Mouse (Mus musculus): ENCODE measurements around the gene Mx1. TPM values are rescaled to one million over a fixed set of nuclear protein-coding genes. Genes with fewer than 3 reads are reported as not detected.
A peak's percentile ranks its signal among the peaks of the same experiment; 100 is the strongest.

Gene Mx1
- polyA plus RNA-seq, 1 experiment from 2014 or later: not detected

- ATAC-seq: no peak
- peaks cover 8% of the 10 kb centered on the region for H3K4me1 ChIP-seq (replicated peaks; ENCODE audit: control insufficient read depth, insufficient read depth, low read length)
- no peak overlapping the region for H3K27ac ChIP-seq (ENCODE audit: low read length)
- no peaks in the 10 kb centered on the region for H3K36me3 ChIP-seq (ENCODE audit: control insufficient read depth, insufficient read depth)
- WGBS: 83% methylated on average over 4 of the region's 4 CpGs
- H3K9ac ChIP-seq (replicated peaks; ENCODE audit: low read depth, low read length): no peak overlapping the region
- H3K9me3 ChIP-seq (ENCODE audit: control insufficient read depth, low read length): no peaks in the 10 kb centered on the region
- H3K4me3 ChIP-seq (replicated peaks; ENCODE audit: low read length): no peak overlapping the region
- no peaks in the 10 kb centered on the region for H3K27me3 ChIP-seq (replicated peaks; ENCODE audit: control insufficient read depth, insufficient read depth, low read length)
- no peak overlapping the region for H3K4me2 ChIP-seq (ENCODE audit: low read length)
Measured at GRCm38 (mm10) chr16:97431328-97431727, 31.4 kb downstream of the Mx1 start.

- ATAC-seq: no peak
- Histone ChIP-seq H3K36me3 (ENCODE audit: control insufficient read depth, insufficient read depth) (no peaks in the 10 kb centered on the region), H3K4me3 (replicated peaks; ENCODE audit: low read length) (no peak overlapping the region), H3K4me1 (replicated peaks; ENCODE audit: control insufficient read depth, insufficient read depth, low read length) (peaks cover 7% of the 10 kb centered on the region), H3K27me3 (replicated peaks; ENCODE audit: control insufficient read depth, insufficient read depth, low read length) (no peaks in the 10 kb centered on the region), H3K27ac (ENCODE audit: low read length) (no peak overlapping the region), H3K9ac (replicated peaks; ENCODE audit: low read depth, low read length) (no peak overlapping the region), H3K4me2 (ENCODE audit: low read length) (no peak overlapping the region), H3K9me3 (ENCODE audit: control insufficient read depth, low read length) (no peaks in the 10 kb centered on the region)
- WGBS: 95% methylated on average over 4 of the region's 4 CpGs
Measured at GRCm38 (mm10) chr16:97430091-97430490, 32.6 kb downstream of the Mx1 start.

DNA sequence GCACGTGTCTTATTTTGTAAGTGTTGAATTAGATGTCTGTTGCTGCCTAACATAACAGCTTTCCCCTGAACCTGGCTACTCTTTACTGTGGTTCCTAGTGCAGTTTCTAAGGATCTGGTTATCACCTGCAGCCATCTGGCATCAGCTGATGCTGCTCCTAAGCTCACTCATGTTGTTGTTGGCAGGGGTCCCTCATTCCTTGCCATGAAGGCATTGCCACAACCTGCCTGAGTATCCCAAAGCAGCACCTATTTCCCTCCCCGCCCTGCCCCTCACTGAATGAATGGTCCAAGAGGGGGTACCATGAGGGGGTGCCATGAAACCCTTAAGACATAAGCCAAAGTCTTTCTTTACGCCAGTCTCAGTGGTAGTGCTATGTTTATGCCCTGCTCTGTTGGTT lies 34.7 kb downstream of the Mx1 start:
- H3K4me1 ChIP-seq (replicated peaks; ENCODE audit: control insufficient read depth, insufficient read depth, low read length): no peaks in the 10 kb centered on the region
- no peak for ATAC-seq
- H3K9ac ChIP-seq (replicated peaks; ENCODE audit: low read depth, low read length): no peak overlapping the region
- no peaks in the 10 kb centered on the region for H3K9me3 ChIP-seq (ENCODE audit: control insufficient read depth, low read length)
- 76% methylated on average over 3 of the region's 3 CpGs for WGBS
- no peak overlapping the region for H3K27ac ChIP-seq (ENCODE audit: low read length)
- H3K4me3 ChIP-seq (replicated peaks; ENCODE audit: low read length): no peak overlapping the region
- H3K27me3 ChIP-seq (replicated peaks; ENCODE audit: control insufficient read depth, insufficient read depth, low read length): no peaks in the 10 kb centered on the region
- H3K4me2 ChIP-seq (ENCODE audit: low read length): no peak overlapping the region
- H3K36me3 ChIP-seq (ENCODE audit: control insufficient read depth, insufficient read depth): no peaks in the 10 kb centered on the region

DNA sequence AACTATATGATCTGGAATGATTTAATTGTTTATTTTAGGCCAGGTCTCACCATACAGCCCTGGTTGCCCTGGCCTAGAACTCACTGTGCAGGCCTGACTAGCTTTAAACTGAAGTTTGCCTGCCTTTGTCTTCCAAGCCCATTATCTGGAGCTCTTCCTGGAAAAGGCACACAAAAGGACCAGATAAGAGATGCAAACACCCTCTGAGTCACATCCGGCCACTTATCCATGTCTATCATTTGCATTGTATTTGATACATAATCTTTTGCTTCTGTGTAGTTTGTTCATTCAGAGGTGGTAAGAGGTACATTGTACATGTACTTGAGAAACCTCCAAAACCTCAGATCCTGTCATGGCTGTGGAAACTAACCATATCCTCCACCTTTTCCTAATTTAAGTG lies 39.1 kb downstream of the Mx1 start:
- Histone ChIP-seq H3K4me2 (ENCODE audit: low read length) (no peak overlapping the region), H3K36me3 (ENCODE audit: control insufficient read depth, insufficient read depth) (no peaks in the 10 kb centered on the region), H3K9me3 (ENCODE audit: control insufficient read depth, low read length) (no peaks in the 10 kb centered on the region), H3K27ac (ENCODE audit: low read length) (no peak overlapping the region), H3K27me3 (replicated peaks; ENCODE audit: control insufficient read depth, insufficient read depth, low read length) (no peaks in the 10 kb centered on the region), H3K9ac (replicated peaks; ENCODE audit: low read depth, low read length) (no peak overlapping the region), H3K4me1 (replicated peaks; ENCODE audit: control insufficient read depth, insufficient read depth, low read length) (no peaks in the 10 kb centered on the region), H3K4me3 (replicated peaks; ENCODE audit: low read length) (no peak overlapping the region)
- WGBS: 87% methylated on average over 1 of the region's 1 CpGs
- no peak for ATAC-seq

DNA sequence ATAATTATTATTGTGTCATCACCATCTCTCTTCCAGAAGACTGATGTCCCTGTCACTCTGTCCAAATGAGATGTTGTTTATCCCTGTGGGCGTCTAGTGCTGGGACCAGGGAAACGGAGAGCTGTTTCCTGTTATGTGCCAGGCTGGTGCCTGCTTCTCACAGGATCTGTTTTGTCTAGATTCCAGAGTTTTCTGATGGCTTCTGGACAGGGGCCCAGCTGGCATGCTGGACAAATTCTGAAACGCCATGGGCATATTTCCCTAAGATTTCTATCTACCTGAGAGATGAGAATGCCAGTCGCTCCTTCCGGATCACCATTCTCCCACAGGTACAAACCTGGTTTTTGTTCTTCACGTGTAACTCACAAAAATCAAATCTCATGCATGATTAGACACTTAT lies 41.0 kb downstream of the Mx1 start:
- Histone ChIP-seq H3K9ac (replicated peaks; ENCODE audit: low read depth, low read length) (no peak overlapping the region), H3K4me2 (ENCODE audit: low read length) (no peak overlapping the region), H3K27ac (ENCODE audit: low read length) (no peak overlapping the region), H3K4me3 (replicated peaks; ENCODE audit: low read length) (no peak overlapping the region), H3K4me1 (replicated peaks; ENCODE audit: control insufficient read depth, insufficient read depth, low read length) (no peaks in the 10 kb centered on the region), H3K9me3 (ENCODE audit: control insufficient read depth, low read length) (no peaks in the 10 kb centered on the region), H3K27me3 (replicated peaks; ENCODE audit: control insufficient read depth, insufficient read depth, low read length) (no peaks in the 10 kb centered on the region), H3K36me3 (ENCODE audit: control insufficient read depth, insufficient read depth) (no peaks in the 10 kb centered on the region)
- WGBS: 71% methylated on average over 6 of the region's 6 CpGs
- no peak for ATAC-seq

DNA sequence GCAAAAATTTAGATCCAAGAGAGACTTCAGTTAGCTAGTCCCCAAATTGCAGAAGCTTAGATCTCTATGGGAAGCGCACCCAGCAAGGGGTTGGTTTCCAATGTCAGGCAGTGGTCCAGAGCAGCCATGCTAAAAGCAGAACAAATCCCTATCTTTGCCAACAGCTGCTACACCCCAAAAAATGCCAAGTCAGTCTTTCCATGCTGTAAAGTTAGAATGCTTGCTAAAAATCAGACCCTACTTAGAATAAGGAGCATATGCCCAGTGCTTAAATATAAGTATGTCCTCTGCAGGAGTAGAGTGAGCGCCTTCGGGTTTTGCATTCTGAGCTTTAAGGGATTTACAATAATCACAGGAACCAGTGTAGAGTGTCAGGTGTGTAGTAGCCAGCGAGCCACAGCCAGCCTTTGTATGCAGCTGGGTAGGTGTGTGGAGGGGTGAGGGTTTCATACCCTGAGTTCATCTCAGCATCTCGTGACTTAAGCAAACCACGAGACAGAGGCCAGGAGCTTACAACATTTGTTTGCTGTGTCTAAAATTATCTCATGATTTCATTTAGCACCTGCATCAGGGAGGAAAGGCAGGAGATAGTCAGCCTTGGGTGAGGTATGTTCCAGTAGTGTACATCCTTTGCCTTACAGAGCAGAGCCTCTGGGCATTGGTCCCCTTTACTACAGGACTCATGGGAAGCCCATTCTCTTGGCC lies 43.8 kb downstream of the Mx1 start:
- H3K27ac ChIP-seq (ENCODE audit: low read length): no peak overlapping the region

DNA sequence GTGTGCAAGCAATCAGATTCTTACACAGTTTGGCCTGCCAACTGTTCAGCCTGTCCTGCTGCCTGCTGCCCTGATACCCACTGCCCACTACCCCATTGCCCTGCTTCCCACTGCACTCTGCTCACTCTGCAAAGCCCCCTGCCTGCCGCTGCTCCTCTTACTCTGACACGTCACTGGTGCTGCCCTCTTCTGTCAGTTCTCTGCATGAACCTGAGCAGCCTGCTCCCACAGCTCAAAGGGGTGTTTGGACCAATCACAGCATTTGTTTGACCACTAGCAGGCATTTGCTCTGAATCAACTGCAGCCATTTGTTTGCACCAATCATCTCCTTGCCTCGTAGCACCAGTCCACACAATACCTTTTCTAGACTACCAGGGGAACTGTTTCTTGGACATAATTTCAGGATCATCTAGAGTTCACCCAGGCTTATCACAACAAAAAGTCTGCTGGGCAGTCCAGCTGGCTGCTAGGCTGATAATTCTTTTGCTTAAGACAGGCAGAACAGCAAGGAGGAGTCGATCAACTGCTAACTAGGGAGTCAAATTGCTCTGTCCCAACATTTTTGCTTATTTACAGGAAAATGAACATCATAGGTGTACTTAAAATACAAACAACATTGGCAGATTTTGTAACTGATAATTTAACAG lies 44.7 kb downstream of the Mx1 start:
- peak; percentile 64; the same call in 1 of the 2 replicates for ATAC-seq

More for the DNA sequence above, 43.8 kb downstream of the Mx1 start:
- Histone ChIP-seq H3K9me3 (ENCODE audit: control insufficient read depth, low read length) (no peaks in the 10 kb centered on the region), H3K9ac (replicated peaks; ENCODE audit: low read depth, low read length) (no peak overlapping the region), H3K4me2 (ENCODE audit: low read length) (no peak overlapping the region), H3K4me3 (replicated peaks; ENCODE audit: low read length) (no peak overlapping the region), H3K27me3 (replicated peaks; ENCODE audit: control insufficient read depth, insufficient read depth, low read length) (no peaks in the 10 kb centered on the region), H3K36me3 (ENCODE audit: control insufficient read depth, insufficient read depth) (no peaks in the 10 kb centered on the region), H3K4me1 (replicated peaks; ENCODE audit: control insufficient read depth, insufficient read depth, low read length) (no peaks in the 10 kb centered on the region)
- 90% methylated on average over 6 of the region's 6 CpGs for WGBS
- ATAC-seq: no peak

DNA sequence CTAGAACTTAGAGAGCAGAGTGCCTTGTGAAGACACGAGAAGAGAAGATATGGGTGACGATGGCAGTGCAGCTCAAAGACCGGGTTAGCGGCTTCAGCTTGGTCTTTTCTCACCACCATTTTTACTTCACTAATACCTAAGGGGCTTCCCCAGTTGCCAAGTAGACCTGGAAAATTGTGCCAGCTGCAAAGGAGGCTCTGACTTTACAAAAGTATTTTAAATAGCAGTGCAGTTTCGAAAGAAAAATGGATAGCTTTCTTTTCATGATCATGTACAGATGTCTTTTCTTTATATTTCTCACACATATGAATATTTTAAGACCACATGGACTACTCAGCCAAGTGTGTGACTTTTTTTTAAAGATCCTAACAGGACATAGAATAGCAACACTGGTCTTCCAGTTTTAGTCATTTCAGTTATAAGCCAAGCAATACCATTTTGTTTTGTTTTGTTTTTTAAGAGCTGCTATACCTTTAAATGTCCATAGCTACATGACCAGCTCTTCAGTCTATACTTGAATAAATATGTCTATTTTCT lies 57.2 kb downstream of the Mx1 start:
- no peak overlapping the region for H3K4me3 ChIP-seq (replicated peaks; ENCODE audit: low read length)
- H3K27ac ChIP-seq (ENCODE audit: low read length): no peak overlapping the region
- H3K4me1 ChIP-seq (replicated peaks; ENCODE audit: control insufficient read depth, insufficient read depth, low read length): no peaks in the 10 kb centered on the region
- no peaks in the 10 kb centered on the region for H3K9me3 ChIP-seq (ENCODE audit: control insufficient read depth, low read length)
- H3K27me3 ChIP-seq (replicated peaks; ENCODE audit: control insufficient read depth, insufficient read depth, low read length): no peaks in the 10 kb centered on the region
- 96% methylated on average over 5 of the region's 5 CpGs for WGBS
- H3K4me2 ChIP-seq (ENCODE audit: low read length): no peak overlapping the region
- H3K36me3 ChIP-seq (ENCODE audit: control insufficient read depth, insufficient read depth): no peaks in the 10 kb centered on the region
- no peak overlapping the region for H3K9ac ChIP-seq (replicated peaks; ENCODE audit: low read depth, low read length)
- ATAC-seq: no peak

More for the DNA sequence above, 44.7 kb downstream of the Mx1 start:
- no peaks in the 10 kb centered on the region for H3K27me3 ChIP-seq (replicated peaks; ENCODE audit: control insufficient read depth, insufficient read depth, low read length)
- no peaks in the 10 kb centered on the region for H3K4me1 ChIP-seq (replicated peaks; ENCODE audit: control insufficient read depth, insufficient read depth, low read length)
- H3K9me3 ChIP-seq (ENCODE audit: control insufficient read depth, low read length): no peaks in the 10 kb centered on the region
- 16% methylated on average over 4 of the region's 4 CpGs for WGBS
- H3K4me2 ChIP-seq (ENCODE audit: low read length): no peak overlapping the region
- H3K27ac ChIP-seq (ENCODE audit: low read length): no peak overlapping the region
- no peak overlapping the region for H3K4me3 ChIP-seq (replicated peaks; ENCODE audit: low read length)
- no peak overlapping the region for H3K9ac ChIP-seq (replicated peaks; ENCODE audit: low read depth, low read length)
- no peaks in the 10 kb centered on the region for H3K36me3 ChIP-seq (ENCODE audit: control insufficient read depth, insufficient read depth)

DNA sequence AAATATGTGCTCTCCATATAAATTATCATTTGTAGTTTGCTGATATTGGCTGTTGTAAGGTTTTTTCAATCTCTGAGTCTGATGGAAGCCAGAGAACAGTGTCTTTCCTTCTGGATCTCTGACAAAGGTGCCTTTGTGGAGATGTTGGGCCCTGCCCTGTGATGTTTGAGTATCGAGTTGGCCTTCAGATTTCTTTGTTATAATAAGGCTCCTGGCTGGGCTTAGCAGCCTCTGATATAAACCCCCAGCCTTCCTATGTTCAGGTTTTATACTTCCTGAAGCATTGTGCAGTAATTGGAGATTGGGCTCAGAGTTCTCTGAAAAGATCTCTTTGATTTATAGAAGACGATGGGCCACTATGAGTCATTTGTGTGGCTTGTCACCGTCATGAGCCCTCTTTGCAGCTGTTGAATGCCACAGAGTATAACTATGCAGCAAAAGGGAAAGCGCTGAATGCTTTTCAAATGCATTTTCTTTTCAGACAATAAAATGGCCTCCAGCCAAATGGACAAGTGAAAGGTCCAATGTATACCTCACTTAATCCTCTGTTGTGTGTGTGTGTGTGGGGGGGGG lies 60.4 kb downstream of the Mx1 start:
- Histone ChIP-seq H3K4me3 (replicated peaks; ENCODE audit: low read length) (no peak overlapping the region), H3K27me3 (replicated peaks; ENCODE audit: control insufficient read depth, insufficient read depth, low read length) (no peaks in the 10 kb centered on the region), H3K36me3 (ENCODE audit: control insufficient read depth, insufficient read depth) (no peaks in the 10 kb centered on the region), H3K9me3 (ENCODE audit: control insufficient read depth, low read length) (no peaks in the 10 kb centered on the region), H3K9ac (replicated peaks; ENCODE audit: low read depth, low read length) (no peak overlapping the region), H3K4me1 (replicated peaks; ENCODE audit: control insufficient read depth, insufficient read depth, low read length) (no peaks in the 10 kb centered on the region), H3K4me2 (ENCODE audit: low read length) (no peak overlapping the region), H3K27ac (ENCODE audit: low read length) (no peak overlapping the region)
- no peak for ATAC-seq
- WGBS: 6% methylated on average over 4 of the region's 4 CpGs

All from forebrain, embryonic 16.5 days (tissue).